Mouse (Mus musculus) naive thymus-derived CD4-positive, alpha-beta T cell, adult 5 months (primary cell): ENCODE data around the gene Nfkbid. TPM values are rescaled to one million over a fixed set of nuclear protein-coding genes. Genes with fewer than 3 reads are reported as not detected.

Experiments
- polyA plus RNA-seq: library from polyadenylated mRNA; unstranded; fragments of 100-300 nt; shearing (Covaris generic); gene quantifications from one replicate; pipeline ENCODE4 v1.2.1, GENCODE M21; 2017

Nfkbid gene
- polyA plus RNA-seq: 181 TPM

DNA sequence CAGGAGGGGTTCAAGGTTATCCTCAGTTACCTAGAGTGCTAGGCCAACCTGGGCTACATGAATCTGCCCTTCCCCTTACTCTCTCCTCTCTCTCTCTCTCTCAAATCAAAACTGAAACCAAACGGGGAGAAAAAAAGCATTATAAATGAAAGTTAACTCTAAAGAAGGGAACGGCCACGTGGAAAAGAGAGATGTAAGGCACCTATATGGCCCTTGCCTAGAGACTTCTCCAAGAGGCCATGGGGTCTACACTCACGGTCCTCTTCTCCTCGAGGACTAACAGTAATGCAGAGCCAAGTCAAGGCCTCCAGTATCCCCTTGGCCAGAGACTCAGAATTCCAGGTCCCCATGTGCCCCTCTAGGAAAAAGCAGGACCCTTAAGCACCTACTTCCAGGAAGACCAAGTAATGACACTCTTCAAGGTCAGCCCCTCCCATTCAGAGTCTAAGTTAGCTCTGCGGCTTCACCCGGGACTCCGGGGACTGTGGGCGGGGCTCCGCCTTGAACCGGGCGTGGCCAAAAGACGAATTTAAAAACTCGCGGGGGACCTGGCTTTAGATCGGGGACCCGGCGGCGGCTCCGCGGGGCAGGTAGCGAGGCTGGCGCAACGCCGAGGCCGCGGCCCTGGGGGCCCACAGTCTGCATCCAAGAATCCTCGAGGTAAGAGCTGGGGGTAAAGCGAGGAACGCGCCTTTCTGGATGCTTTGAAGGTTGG lies at the start of gene Nfkbid:
TSS of gene Nfkbid (plus strand) at position 558 of the 715 bp plus-strand sequence.

DNA sequence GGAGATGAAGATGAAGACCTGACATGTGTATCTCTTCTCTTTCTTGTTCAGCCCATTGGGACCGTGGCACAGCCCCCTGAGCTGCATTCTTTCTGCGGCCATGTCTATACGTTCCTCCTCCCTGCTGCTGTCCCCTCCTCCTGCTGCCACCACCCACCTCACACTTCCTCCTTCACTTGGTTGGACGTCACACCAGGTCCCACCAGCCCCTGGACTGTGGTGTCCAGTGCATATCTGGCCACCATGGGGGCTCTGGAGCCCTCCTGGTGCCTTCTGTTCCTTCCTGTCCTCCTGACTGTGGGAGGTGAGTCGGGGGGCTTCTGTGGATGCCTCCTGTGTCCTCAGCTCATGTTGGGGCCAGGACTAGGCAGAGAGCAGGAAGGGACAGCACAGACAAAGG lies 7.9 kb upstream of the Nfkbid start, which contains the start of gene Tyrobp:
TSS of gene Tyrobp (plus strand) at position 165 of the 400 bp plus-strand sequence.

DNA sequence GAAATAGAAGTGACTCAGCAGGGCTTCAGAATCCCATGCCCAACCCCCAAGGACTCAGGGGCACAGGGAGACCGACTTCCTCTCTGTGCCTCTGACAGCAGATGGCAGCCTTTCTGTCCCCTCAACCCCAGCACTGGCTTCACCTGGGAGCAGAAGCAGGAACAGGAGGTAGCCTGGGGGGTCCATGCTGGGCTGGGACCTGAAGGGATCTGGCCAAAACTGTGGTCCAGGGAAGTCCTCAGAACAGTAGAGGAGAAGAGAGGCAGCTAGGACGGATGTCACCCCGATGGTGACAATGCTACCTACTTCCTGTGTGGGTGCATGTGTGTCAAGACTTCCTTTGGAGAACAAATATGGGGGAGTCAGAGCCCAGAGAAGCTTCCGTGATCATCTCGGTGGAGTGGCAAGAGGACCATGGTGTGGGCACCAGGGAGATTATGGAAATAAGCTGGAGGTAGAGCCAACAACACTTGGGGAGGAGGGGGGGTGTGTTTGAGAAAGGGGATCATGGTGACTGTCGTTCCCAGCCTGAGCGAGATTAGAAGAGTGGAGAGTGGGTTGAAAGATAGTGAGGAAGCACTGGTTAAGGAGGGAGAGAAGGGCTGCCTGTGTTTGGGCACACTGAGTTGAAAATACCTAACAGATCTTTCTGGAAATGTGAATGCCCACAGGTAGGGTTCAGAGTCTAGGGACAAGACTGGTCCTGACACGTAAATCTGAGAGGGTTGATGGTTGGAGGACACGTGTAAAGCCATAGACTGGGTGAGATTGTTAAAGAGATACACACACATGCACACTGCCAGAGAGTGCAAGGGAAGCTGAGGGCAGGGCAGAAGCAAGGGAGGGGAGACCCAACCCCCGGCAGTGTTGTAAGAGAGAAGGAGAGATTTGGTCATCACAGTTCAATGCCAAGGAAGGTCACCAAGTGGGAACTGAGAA lies 1.7 kb upstream of the Nfkbid start, which contains the start of gene Hcst:
TSS of gene Hcst (minus strand) at position 294 of the 939 bp plus-strand sequence.

DNA sequence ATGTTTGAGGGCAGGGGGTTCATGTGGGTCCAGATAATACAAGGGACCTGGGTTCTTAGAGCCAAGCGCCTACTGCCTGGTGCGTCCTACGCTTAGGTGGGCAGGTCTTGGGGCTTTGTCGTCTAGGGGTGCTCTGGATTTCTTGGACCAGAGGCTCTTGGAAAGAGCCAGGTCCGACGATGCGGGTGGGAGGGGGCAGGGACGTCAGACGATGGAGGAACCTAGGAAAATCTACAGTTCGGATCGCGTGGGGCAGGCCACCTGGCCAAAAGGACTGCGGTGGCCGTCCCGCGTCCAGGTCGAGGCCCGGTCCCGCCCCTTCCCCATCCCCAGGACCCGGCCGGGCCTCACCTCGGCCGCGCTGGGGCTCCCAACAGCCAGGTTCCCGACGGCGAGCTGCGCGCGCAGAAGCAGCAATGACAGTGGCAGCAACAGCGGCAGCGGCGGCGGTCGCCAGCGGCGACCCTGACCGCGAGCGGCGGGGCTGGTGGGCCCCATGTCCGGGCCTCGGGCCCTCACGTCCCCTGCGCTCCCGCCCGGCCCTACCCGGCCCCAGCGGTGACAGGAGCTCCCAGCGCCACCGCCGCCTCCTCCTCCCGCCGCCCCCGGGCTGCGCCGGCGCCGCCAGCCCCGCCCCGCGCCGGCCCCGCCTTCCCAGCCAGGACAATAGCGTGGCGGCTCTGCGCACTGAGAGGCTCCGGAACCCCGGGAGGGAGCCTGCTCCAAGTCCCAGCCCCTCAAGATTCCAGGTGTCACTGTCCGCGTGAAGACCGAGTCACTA lies 23.6 kb downstream of the Nfkbid start, which contains the start of gene Aplp1:
TSS of gene Aplp1 (minus strand) at position 565 of the 781 bp plus-strand sequence.

DNA sequence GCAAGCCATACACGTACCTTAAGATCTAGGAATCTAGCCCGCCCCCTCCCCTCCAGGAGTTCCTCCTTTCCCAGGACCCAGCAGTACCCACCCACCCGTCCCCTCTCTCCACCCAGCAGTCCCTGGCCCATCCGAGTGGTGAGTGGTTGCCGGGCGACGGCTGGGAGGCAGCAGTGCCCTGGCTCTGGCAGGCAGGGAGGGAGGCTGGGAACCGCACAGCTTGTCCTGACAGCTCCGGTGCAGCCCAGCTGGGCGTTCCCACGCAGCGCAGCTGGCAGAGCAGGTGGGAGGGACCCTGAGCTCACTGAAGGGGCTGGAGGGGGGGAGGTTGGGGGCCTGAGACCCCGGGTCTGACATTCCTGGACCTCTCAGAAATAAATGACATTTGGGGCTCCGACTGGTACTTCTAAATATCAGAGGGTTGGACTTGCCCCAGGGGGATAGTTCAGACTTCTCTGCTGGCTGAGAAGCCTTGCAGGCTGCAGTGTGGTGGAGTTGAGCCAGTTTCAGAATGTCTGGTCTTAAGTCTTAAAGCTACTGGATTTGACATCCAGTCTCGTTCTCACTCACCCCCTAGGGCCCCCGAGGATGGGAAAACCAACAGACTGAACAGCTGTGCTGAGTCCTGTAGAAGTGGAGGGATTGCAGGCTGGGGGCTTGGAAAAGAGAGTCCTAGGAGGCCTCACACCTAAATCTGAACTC lies 36.2 kb downstream of the Nfkbid start, which contains the start of the genes Kirrel2 and Nphs1:
TSS of gene Kirrel2 (minus strand) at position 62 of the 702 bp plus-strand sequence.
TSS of gene Nphs1 (plus strand) at position 687 of the 702 bp plus-strand sequence.

Other genes starting within 250 kb of the Nfkbid start
- not detected for gene Cox7a1, start 237.6 kb upstream of the Nfkbid start, polyA plus RNA-seq
- gene Capns1, start 222.9 kb upstream of the Nfkbid start, polyA plus RNA-seq: 52.2 TPM
- 27.8 TPM for gene Polr2i, start 189.8 kb upstream of the Nfkbid start, polyA plus RNA-seq
- gene Tbcb, start 189.5 kb upstream of the Nfkbid start, polyA plus RNA-seq: 34.7 TPM
- gene Ovol3, start 186.0 kb upstream of the Nfkbid start, polyA plus RNA-seq: not detected
- 1.0 TPM for gene Thap8, start 141.6 kb upstream of the Nfkbid start, polyA plus RNA-seq
- gene Wdr62, start 141.3 kb upstream of the Nfkbid start, polyA plus RNA-seq: 5.2 TPM
- not detected for gene Clip3, start 130.0 kb upstream of the Nfkbid start, polyA plus RNA-seq
- 92.8 TPM for gene Alkbh6, start 113.0 kb upstream of the Nfkbid start, polyA plus RNA-seq
- gene Syne4, start 106.9 kb upstream of the Nfkbid start, polyA plus RNA-seq: 6.1 TPM
- not detected for gene E130208F15Rik, start 100.0 kb upstream of the Nfkbid start, polyA plus RNA-seq
- 24.2 TPM for gene Sdhaf1, start 97.8 kb upstream of the Nfkbid start, polyA plus RNA-seq
- not detected for gene Lrfn3, start 59.0 kb upstream of the Nfkbid start, polyA plus RNA-seq
- not detected for gene Tyrobp, start 8.0 kb upstream of the Nfkbid start, polyA plus RNA-seq
- 367 TPM for gene Hcst, start 1.9 kb upstream of the Nfkbid start, polyA plus RNA-seq
- 3.6 TPM for gene Aplp1, start 23.8 kb downstream of the Nfkbid start, polyA plus RNA-seq
- gene Kirrel2, start 36.0 kb downstream of the Nfkbid start, polyA plus RNA-seq: not detected
- gene Nphs1, start 36.6 kb downstream of the Nfkbid start, polyA plus RNA-seq: not detected
- gene Prodh2, start 71.9 kb downstream of the Nfkbid start, polyA plus RNA-seq: not detected
- gene Arhgap33, start 113.3 kb downstream of the Nfkbid start, polyA plus RNA-seq: 1.2 TPM
- 5.3 TPM for gene Hspb6, start 130.4 kb downstream of the Nfkbid start, polyA plus RNA-seq
- 4.3 TPM for gene Proser3, start 130.6 kb downstream of the Nfkbid start, polyA plus RNA-seq
- gene Lin37, start 138.1 kb downstream of the Nfkbid start, polyA plus RNA-seq: 53.4 TPM
- gene U2af1l4, start 141.6 kb downstream of the Nfkbid start, polyA plus RNA-seq: 85.7 TPM
- 68.6 TPM for gene Gm49396, start 141.6 kb downstream of the Nfkbid start, polyA plus RNA-seq
- gene Psenen, start 141.9 kb downstream of the Nfkbid start, polyA plus RNA-seq: 168 TPM
- 38.1 TPM for gene Igflr1, start 143.7 kb downstream of the Nfkbid start, polyA plus RNA-seq
- 16.1 TPM for gene Kmt2b, start 167.0 kb downstream of the Nfkbid start, polyA plus RNA-seq
- gene Zbtb32, start 177.2 kb downstream of the Nfkbid start, polyA plus RNA-seq: 1.1 TPM
- gene Upk1a, start 191.1 kb downstream of the Nfkbid start, polyA plus RNA-seq: 0.49 TPM
- gene Cox6b1, start 204.4 kb downstream of the Nfkbid start, polyA plus RNA-seq: 305 TPM
- not detected for gene Etv2, start 214.1 kb downstream of the Nfkbid start, polyA plus RNA-seq
- 214 TPM for gene Rbm42, start 228.6 kb downstream of the Nfkbid start, polyA plus RNA-seq
- gene Haus5, start 243.3 kb downstream of the Nfkbid start, polyA plus RNA-seq: 42.8 TPM
- not detected for gene Pmis2, start 249.9 kb downstream of the Nfkbid start, polyA plus RNA-seq